Mouse (Mus musculus) MEL (cell line): Measurements from ENCODE around the gene Srbd1. TPM values are rescaled to one million over a fixed set of nuclear protein-coding genes. Genes with fewer than 3 reads are reported as not detected.

ENCODE experiments used
- DNase-seq: peaks from one replicate; pipeline ENCODE4 v3.0.0; 2011; ENCODE audit warnings: low read depth, low spot score
- H3K27ac ChIP-seq: 2 replicates; pipeline ENCODE4 v1.5.1; 2012; ENCODE audit warnings: low read depth, mild to moderate bottlenecking, control low read depth, low read length, moderate library complexity; ENCODE audit not compliant: control insufficient read depth
- H3K27me3 ChIP-seq, 2 experiments: fragments of 150-350 bp in 1 of 2; sonication (generic) in 1 of 2; 2 replicates each; pipeline ENCODE4 v1.6.1; 2012; ENCODE audit warnings: low read length in 2 of 2, mild to moderate bottlenecking in 2 of 2, improper control_type of control experiment in 1 of 2, moderate library complexity in 1 of 2; ENCODE audit not compliant: insufficient read depth in 2 of 2, control insufficient read depth in 1 of 2
- H3K36me3 ChIP-seq, 2 experiments: 2 replicates each; pipeline ENCODE4 v1.6.1; 2012 to 2014; ENCODE audit warnings: low read length in 2 of 2, improper control_type of control experiment in 1 of 2, inconsistent platforms in 1 of 2, mild to moderate bottlenecking in 1 of 2; ENCODE audit not compliant: insufficient read depth in 2 of 2, control insufficient read depth in 1 of 2
- H3K4me1 ChIP-seq, 2 experiments: fragments of 150-350 bp in 1 of 2; sonication (generic) in 1 of 2; 2 replicates each; pipeline ENCODE4 v1.6.1; 2012; ENCODE audit warnings: low read length in 2 of 2, improper control_type of control experiment in 1 of 2, mild to moderate bottlenecking in 1 of 2; ENCODE audit not compliant: insufficient read depth in 2 of 2, control insufficient read depth in 1 of 2
- H3K4me3 ChIP-seq, 2 experiments: fragments of 150-350 bp in 1 of 2; sonication (generic) in 1 of 2; 2 replicates each; pipeline ENCODE4 v1.5.1; 2012; ENCODE audit warnings: low read depth in 2 of 2, low read length in 2 of 2, mild to moderate bottlenecking in 2 of 2, moderate library complexity in 2 of 2, control low read depth in 1 of 2, improper control_type of control experiment in 1 of 2; ENCODE audit not compliant: control insufficient read depth in 1 of 2, insufficient read depth in 1 of 2
- H3K79me2 ChIP-seq: 2 replicates; pipeline ENCODE4 v1.6.1; 2012; ENCODE audit warnings: mild to moderate bottlenecking, low read length, moderate library complexity; ENCODE audit not compliant: control insufficient read depth, poor library complexity, insufficient read depth
- H3K9ac ChIP-seq: 2 replicates; pipeline ENCODE4 v1.6.1; 2012; ENCODE audit warnings: low read depth, mild to moderate bottlenecking, control low read depth, low read length, moderate library complexity; ENCODE audit not compliant: control insufficient read depth, poor library complexity, severe bottlenecking
- H3K9me3 ChIP-seq: fragments of 150-350 bp; sonication (generic); replicated peaks from 2 replicates; pipeline ENCODE4 v1.6.1; 2012; ENCODE audit warnings: mild to moderate bottlenecking, low read length, improper control_type of control experiment, moderate library complexity; ENCODE audit not compliant: insufficient read depth
- CHD2 ChIP-seq: IDR thresholded peaks from 2 replicates; pipeline ENCODE4 v1.6.1; 2011; ENCODE audit warnings: low read length, improper control_type of control experiment
- GABPA ChIP-seq: IDR thresholded peaks from 2 replicates; pipeline ENCODE4 v1.6.1; 2012; ENCODE audit warnings: low read depth, mild to moderate bottlenecking, inconsistent platforms, low read length, improper control_type of control experiment, moderate library complexity
- GATA1 ChIP-seq: IDR thresholded peaks from 2 replicates; pipeline ENCODE4 v1.6.1; 2011; ENCODE audit warnings: low read depth, low read length, improper control_type of control experiment
- HCFC1 ChIP-seq: IDR thresholded peaks from 2 replicates; pipeline ENCODE4 v1.6.1; 2012; ENCODE audit warnings: low read depth, mild to moderate bottlenecking, inconsistent platforms, low read length, improper control_type of control experiment, moderate library complexity
- JUND ChIP-seq: IDR thresholded peaks from 2 replicates; pipeline ENCODE4 v1.6.1; 2011; ENCODE audit warnings: low read depth, mild to moderate bottlenecking, improper control_type of control experiment, low read length
- KAT2A ChIP-seq: conservative IDR thresholded peaks from 2 replicates; pipeline ENCODE4 v1.6.1; 2012; ENCODE audit warnings: low read depth, low read length, improper control_type of control experiment, inconsistent platforms
- MAFK ChIP-seq: IDR thresholded peaks from 2 replicates; pipeline ENCODE4 v1.6.1; 2011; ENCODE audit warnings: low read depth, mild to moderate bottlenecking, low read length, improper control_type of control experiment, borderline replicate concordance
- MAX ChIP-seq: IDR thresholded peaks from 2 replicates; pipeline ENCODE4 v1.6.1; 2011; ENCODE audit warnings: low read length, improper control_type of control experiment
- MEF2A ChIP-seq: IDR thresholded peaks from 2 replicates; pipeline ENCODE4 v1.6.1; 2014; ENCODE audit warnings: low read depth, mild to moderate bottlenecking, inconsistent platforms, low read length, improper control_type of control experiment; ENCODE audit not compliant: poor library complexity, insufficient replicate concordance, severe bottlenecking; ENCODE audit errors: extremely low read depth
- MXI1 ChIP-seq: IDR thresholded peaks from 2 replicates; pipeline ENCODE4 v1.6.1; 2011; ENCODE audit warnings: mild to moderate bottlenecking, low read depth, low read length, improper control_type of control experiment
- MYC ChIP-seq: IDR thresholded peaks from 2 replicates; pipeline ENCODE4 v1.6.1; 2011; ENCODE audit warnings: low read depth, mild to moderate bottlenecking, low read length, improper control_type of control experiment, moderate library complexity
- POLR2AphosphoS2 ChIP-seq: IDR thresholded peaks from 2 replicates; pipeline ENCODE4 v1.6.1; 2011; ENCODE audit warnings: low read length, improper control_type of control experiment
- RAD21 ChIP-seq: IDR thresholded peaks from 2 replicates; pipeline ENCODE4 v1.6.1; 2011; ENCODE audit warnings: mild to moderate bottlenecking, low read depth, low read length, improper control_type of control experiment
- RCOR1 ChIP-seq: IDR thresholded peaks from 2 replicates; pipeline ENCODE4 v1.6.1; 2012; ENCODE audit warnings: low read depth, mild to moderate bottlenecking, inconsistent platforms, low read length, improper control_type of control experiment
- SIN3A ChIP-seq: IDR thresholded peaks from 2 replicates; pipeline ENCODE4 v1.6.1; 2012; ENCODE audit warnings: low read length, improper control_type of control experiment, inconsistent platforms
- SMC3 ChIP-seq: IDR thresholded peaks from 2 replicates; pipeline ENCODE4 v1.6.1; 2011; ENCODE audit warnings: low read depth, low read length, improper control_type of control experiment
- TBP ChIP-seq: IDR thresholded peaks from 2 replicates; pipeline ENCODE4 v1.8.0; 2011; ENCODE audit warnings: low read depth, low read length, improper control_type of control experiment
- TCF12 ChIP-seq: IDR thresholded peaks from 2 replicates; pipeline ENCODE4 v1.6.1; 2014; ENCODE audit warnings: low read depth, mild to moderate bottlenecking, inconsistent platforms, low read length, improper control_type of control experiment, moderate library complexity
- UBTF ChIP-seq: IDR thresholded peaks from 2 replicates; pipeline ENCODE4 v1.6.1; 2012; ENCODE audit warnings: low read depth, mild to moderate bottlenecking, inconsistent platforms, low read length, improper control_type of control experiment, moderate library complexity, borderline replicate concordance; ENCODE audit not compliant: insufficient read depth
- USF2 ChIP-seq, 2 experiments: IDR thresholded peaks; 2 replicates each; pipeline ENCODE4 v1.6.1; 2011 to 2012; ENCODE audit warnings: improper control_type of control experiment in 2 of 2, low read length in 2 of 2, borderline replicate concordance in 1 of 2, inconsistent platforms in 1 of 2, low read depth in 1 of 2, mild to moderate bottlenecking in 1 of 2; ENCODE audit not compliant: insufficient read depth in 1 of 2
- ZC3H11A ChIP-seq: IDR thresholded peaks from 2 replicates; pipeline ENCODE4 v1.6.1; 2012; ENCODE audit warnings: low read depth, mild to moderate bottlenecking, inconsistent platforms, low read length, improper control_type of control experiment
- ZKSCAN1 ChIP-seq: IDR thresholded peaks from 2 replicates; pipeline ENCODE4 v1.6.1; 2012; ENCODE audit warnings: low read depth, mild to moderate bottlenecking, inconsistent platforms, low read length, improper control_type of control experiment, moderate library complexity
- polyA plus RNA-seq, 2 experiments: library from polyadenylated mRNA; stranded (reverse) in 1 of 2; unstranded in 1 of 2; fragments of >175 nt in 1 of 2; fragments of >200 nt in 1 of 2; gene quantifications; 2 replicates each; pipeline versions ENCODE4 v1.2.1 to v1.2.4; 2012; ENCODE audit warnings: low replicate concordance in 2 of 2, low read depth in 1 of 2; ENCODE audit not compliant: insufficient read length in 2 of 2, insufficient read depth in 1 of 2, missing spikeins in 1 of 2
- total RNA-seq: library from RNA; depleted of rRNA; stranded (reverse); fragments of 300-350 nt; gene quantifications from 2 replicates; pipeline ENCODE4 v1.2.3, GENCODE M21; 2012

The Srbd1 gene
- total and polyA plus RNA-seq, 3 experiments, result 14.9 to 30.5 TPM; not detected in 1

GRCm38 (mm10) chr17:86038211-86038648 lies 106.7 kb downstream of the Srbd1 start:
- Histone ChIP-seq H3K4me1 (peaks cover 0 to 5% of the 10 kb centered on the region in 2 experiments; a peak in 1 of 4 replicates), H3K9me3 (no peaks in the 10 kb centered on the region), H3K27me3 (no peaks in the 10 kb centered on the region)
- TF ChIP-seq MAFK (no peak), HCFC1 (no peak)
- TF ChIP-seq, all 39 proteins: peak for 0
- no peak for DNase-seq
- Histone ChIP-seq H3K36me3 (peaks cover 2 to 3% of the 10 kb centered on the region in 2 experiments; a peak in 2 of 4 replicates), H3K27ac (no peak overlapping the region), H3K9ac (no peak overlapping the region), H3K4me3 (no peak overlapping the region), H3K79me2 (no peaks in the 10 kb centered on the region; the same call in 1 of the 2 replicates)

- H3K9ac ChIP-seq, result no peak overlapping the region
These were observed 109.4 kb downstream of the Srbd1 start for GRCm38 (mm10) chr17:86035576-86035975.

GRCm38 (mm10) chr17:86035146-86035545 lies 109.8 kb downstream of the Srbd1 start:
- TF ChIP-seq UBTF (no peak), POLR2AphosphoS2 (no peak), MAX (no peak), USF2 (IDR thresholded peaks at IDR 0.05; ENCODE audit: borderline replicate concordance in 1 of 2, insufficient read depth in 1 of 2, low read depth in 1 of 2, low read length in 2 of 2) (no peak), GATA1 (no peak), RAD21 (no peak), JUND (no peak), HCFC1 (no peak), SIN3A (no peak), KAT2A (no peak), RCOR1 (no peak), MEF2A (no peak), MXI1 (no peak), TCF12 (no peak), ZC3H11A (no peak), MYC (no peak), GABPA (no peak)
- H3K4me3 ChIP-seq, result no peak overlapping the region
- H3K36me3 ChIP-seq, result peaks cover 2 to 11% of the 10 kb centered on the region in 2 experiments; a peak in 3 of 4 replicates
- H3K27me3 ChIP-seq, result no peaks in the 10 kb centered on the region
- no peak overlapping the region for H3K27ac ChIP-seq
- no peak overlapping the region for H3K9ac ChIP-seq
- no peaks in the 10 kb centered on the region; the same call in 1 of the 2 replicates for H3K79me2 ChIP-seq
- H3K4me1 ChIP-seq, result peaks cover 0 to 6% of the 10 kb centered on the region in 2 experiments; a peak in 3 of 4 replicates
- no peak for DNase-seq
- no peaks in the 10 kb centered on the region for H3K9me3 ChIP-seq

More at GRCm38 (mm10) chr17:86035576-86035975, 109.4 kb downstream of the Srbd1 start:
- Histone ChIP-seq H3K9me3 (no peaks in the 10 kb centered on the region), H3K27me3 (no peaks in the 10 kb centered on the region), H3K36me3 (peaks cover 2 to 9% of the 10 kb centered on the region in 2 experiments; a peak in 3 of 4 replicates), H3K4me3 (no peak overlapping the region), H3K4me1 (peaks cover 0 to 5% of the 10 kb centered on the region in 2 experiments; a peak in 2 of 4 replicates), H3K79me2 (no peaks in the 10 kb centered on the region; the same call in 1 of the 2 replicates), H3K27ac (no peak overlapping the region)
- TF ChIP-seq ZKSCAN1 (no peak), SMC3 (no peak), CHD2 (no peak), GATA1 (no peak), JUND (no peak), MAX (no peak), TBP (no peak), MAFK (no peak; the same call in 1 of the 2 replicates)
- DNase-seq, result no peak
